Mouse (Mus musculus): ENCODE results near the gene Creg2. TPM values are rescaled to one million over a fixed set of nuclear protein-coding genes. Genes with fewer than 3 reads are reported as not detected.

The Creg2 gene
- polyA plus RNA-seq, 1 experiment from 2014 or later: 0.05 TPM

- Histone ChIP-seq H3K27ac (replicated peaks in 1 of 2; ENCODE audit: control insufficient read depth in 1 of 2, insufficient read depth in 1 of 2, low read depth in 2 of 2, low read length in 2 of 2) (no peak overlapping the region), H3K4me2 (ENCODE audit: low read length) (no peak overlapping the region), H3K4me3 (ENCODE audit: control insufficient read depth in 1 of 2, insufficient read depth in 1 of 2, low read depth in 1 of 2, low read length in 2 of 2) (no peak overlapping the region), H3K9me3 (ENCODE audit: control insufficient read depth, low read length) (no peaks in the 10 kb centered on the region), H3K4me1 (ENCODE audit: control insufficient read depth in 2 of 2, insufficient read depth in 2 of 2, low read length in 2 of 2) (peaks cover 5 to 10% of the 10 kb centered on the region in 2 experiments; a peak in 3 of 4 replicates), H3K36me3 (ENCODE audit: control insufficient read depth, insufficient read depth, low read length) (no peaks in the 10 kb centered on the region), H3K9ac (ENCODE audit: low read length) (no peak overlapping the region), H3K27me3 (ENCODE audit: control insufficient read depth, insufficient read depth, low read length) (peaks cover 33% of the 10 kb centered on the region)
- ATAC-seq (ENCODE audit: insufficient number of reproducible peaks, insufficient read depth, low FRiP score, low read depth): no peak
- WGBS: 66% methylated on average over 4 of the region's 4 CpGs
These were observed 1.8 kb upstream of the Creg2 start for GRCm38 (mm10) chr1:39653028-39653427.

DNA sequence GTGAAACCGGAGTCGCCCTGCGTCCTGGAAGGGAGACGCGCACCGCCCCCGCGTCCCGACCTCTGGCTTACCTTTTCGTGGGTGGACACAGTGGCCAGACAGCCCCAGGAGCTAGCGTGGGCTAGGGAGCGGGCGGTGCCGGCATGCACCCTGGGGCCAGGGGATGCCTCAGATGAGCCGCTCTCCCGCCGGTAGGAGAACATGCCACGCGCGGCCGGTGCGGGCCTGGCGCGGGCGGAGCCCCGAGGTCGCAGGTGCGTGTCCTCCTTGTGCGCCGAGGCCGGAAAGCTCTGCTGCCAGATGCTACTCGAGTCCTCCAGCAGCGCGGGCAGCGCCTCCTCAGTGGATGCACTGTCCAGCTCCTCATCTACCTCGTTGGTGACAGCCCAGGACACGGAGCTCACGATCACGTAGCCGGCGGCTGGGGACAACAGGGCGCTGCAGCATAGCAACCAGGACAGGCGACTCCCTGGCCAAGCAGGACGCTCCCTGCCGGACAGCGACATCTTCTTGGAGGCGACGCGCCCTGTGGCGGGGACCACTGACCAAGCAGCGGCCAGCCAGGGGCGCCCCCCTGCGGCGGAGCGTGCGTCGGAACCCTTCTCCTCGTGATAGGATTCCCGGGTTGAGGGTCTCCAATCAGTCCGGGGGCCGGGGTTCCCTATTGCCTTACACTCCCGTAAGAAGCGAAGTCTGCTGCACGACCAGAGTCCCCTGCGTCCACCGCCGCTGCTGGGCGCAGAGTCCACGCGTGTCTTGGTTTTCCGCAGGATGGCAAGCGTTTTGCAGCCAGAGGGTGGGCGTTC is 636 bp downstream of the Creg2 start:
- H3K9ac ChIP-seq (ENCODE audit: low read length): peak overlapping the region; percentile 45; the same call in 1 of the 2 replicates
- WGBS: 1% methylated on average over 73 of the region's 73 CpGs
- 0 out of 2 replicates have a peak, but pooled peaks have one; percentile 35 for ATAC-seq (ENCODE audit: insufficient number of reproducible peaks, insufficient read depth, low FRiP score, low read depth)

DNA sequence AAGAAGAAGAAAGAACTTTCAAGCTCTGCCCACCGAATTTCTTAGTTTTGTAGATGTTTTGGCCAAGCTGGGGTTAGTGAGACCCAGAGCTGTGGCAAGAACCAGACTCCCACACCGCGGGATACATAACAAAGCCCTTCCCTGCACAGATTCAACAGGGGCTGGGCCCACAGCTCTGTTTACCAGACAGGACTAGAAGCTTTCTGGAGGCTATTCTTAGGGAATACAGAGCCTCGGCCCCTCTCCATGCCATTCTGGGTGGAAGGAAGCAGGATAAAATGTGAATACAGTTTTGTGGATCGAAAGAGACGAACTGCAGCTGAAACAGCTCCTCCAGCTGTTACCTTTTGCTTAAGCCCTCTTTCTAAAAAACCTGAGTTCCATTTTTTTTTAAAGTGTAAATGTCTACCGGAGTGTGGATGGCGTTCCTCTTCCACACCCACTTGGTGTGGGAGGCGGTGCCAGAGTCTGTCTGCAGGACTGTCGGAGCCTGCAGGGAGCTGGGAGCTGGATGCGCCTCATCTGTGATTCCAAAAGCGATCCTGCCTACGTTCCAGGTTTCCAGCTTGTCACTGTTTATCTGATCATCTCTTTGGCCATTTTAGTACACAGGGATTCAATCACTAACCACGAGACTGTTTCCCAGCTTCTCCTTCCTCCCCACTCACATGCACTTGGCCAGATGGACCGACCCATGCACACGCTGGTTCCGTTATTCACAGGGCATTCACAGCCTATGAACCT is 1.4 kb downstream of the Creg2 start:
- no peaks in the 10 kb centered on the region for H3K36me3 ChIP-seq (ENCODE audit: control insufficient read depth, insufficient read depth, low read length)
- no peak overlapping the region for H3K27ac ChIP-seq (replicated peaks in 1 of 2; ENCODE audit: control insufficient read depth in 1 of 2, insufficient read depth in 1 of 2, low read depth in 2 of 2, low read length in 2 of 2)
- ATAC-seq (ENCODE audit: insufficient number of reproducible peaks, insufficient read depth, low FRiP score, low read depth): no peak
- no peaks in the 10 kb centered on the region for H3K9me3 ChIP-seq (ENCODE audit: control insufficient read depth, low read length)
- peak overlapping the region; percentile 47 to 51 for H3K4me3 ChIP-seq (ENCODE audit: control insufficient read depth in 1 of 2, insufficient read depth in 1 of 2, low read depth in 1 of 2, low read length in 2 of 2)
- peak overlapping the region; percentile 98 for H3K4me2 ChIP-seq (ENCODE audit: low read length)
- peak overlapping the region; percentile 45; the same call in 1 of the 2 replicates for H3K9ac ChIP-seq (ENCODE audit: low read length)
- 19% methylated on average over 17 of the region's 17 CpGs for WGBS
- H3K27me3 ChIP-seq (ENCODE audit: control insufficient read depth, insufficient read depth, low read length): peaks cover 39% of the 10 kb centered on the region
- peaks cover 7 to 10% of the 10 kb centered on the region in 2 experiments; a peak in 3 of 4 replicates for H3K4me1 ChIP-seq (ENCODE audit: control insufficient read depth in 2 of 2, insufficient read depth in 2 of 2, low read length in 2 of 2)

More for the DNA sequence above, 636 bp downstream of the Creg2 start:
- Histone ChIP-seq H3K4me3 (ENCODE audit: control insufficient read depth in 1 of 2, insufficient read depth in 1 of 2, low read depth in 1 of 2, low read length in 2 of 2) (peak overlapping the region; percentile 47 to 51), H3K4me2 (ENCODE audit: low read length) (peak overlapping the region; percentile 98), H3K9me3 (ENCODE audit: control insufficient read depth, low read length) (no peaks in the 10 kb centered on the region), H3K27ac (replicated peaks in 1 of 2; ENCODE audit: control insufficient read depth in 1 of 2, insufficient read depth in 1 of 2, low read depth in 2 of 2, low read length in 2 of 2) (no peak overlapping the region), H3K36me3 (ENCODE audit: control insufficient read depth, insufficient read depth, low read length) (no peaks in the 10 kb centered on the region), H3K27me3 (ENCODE audit: control insufficient read depth, insufficient read depth, low read length) (peaks cover 39% of the 10 kb centered on the region), H3K4me1 (ENCODE audit: control insufficient read depth in 2 of 2, insufficient read depth in 2 of 2, low read length in 2 of 2) (peaks cover 7 to 10% of the 10 kb centered on the region in 2 experiments; a peak in 3 of 4 replicates)

GRCm38 (mm10) chr1:39648584-39648983 is 2.7 kb downstream of the Creg2 start:
- Histone ChIP-seq H3K4me2 (ENCODE audit: low read length) (no peak overlapping the region), H3K27me3 (ENCODE audit: control insufficient read depth, insufficient read depth, low read length) (peaks cover 39% of the 10 kb centered on the region), H3K9ac (ENCODE audit: low read length) (no peak overlapping the region), H3K4me3 (ENCODE audit: control insufficient read depth in 1 of 2, insufficient read depth in 1 of 2, low read depth in 1 of 2, low read length in 2 of 2) (no peak overlapping the region), H3K36me3 (ENCODE audit: control insufficient read depth, insufficient read depth, low read length) (no peaks in the 10 kb centered on the region), H3K4me1 (ENCODE audit: control insufficient read depth in 2 of 2, insufficient read depth in 2 of 2, low read length in 2 of 2) (peaks cover 7 to 10% of the 10 kb centered on the region in 2 experiments; a peak in 3 of 4 replicates), H3K27ac (replicated peaks in 1 of 2; ENCODE audit: control insufficient read depth in 1 of 2, insufficient read depth in 1 of 2, low read depth in 2 of 2, low read length in 2 of 2) (no peak overlapping the region), H3K9me3 (ENCODE audit: control insufficient read depth, low read length) (no peaks in the 10 kb centered on the region)
- no peak for ATAC-seq (ENCODE audit: insufficient number of reproducible peaks, insufficient read depth, low FRiP score, low read depth)
- 86% methylated on average over 7 of the region's 7 CpGs for WGBS

GRCm38 (mm10) chr1:39645905-39646759 is 5.1 kb downstream of the Creg2 start:
- no peak overlapping the region for H3K4me3 ChIP-seq (ENCODE audit: control insufficient read depth in 1 of 2, insufficient read depth in 1 of 2, low read depth in 1 of 2, low read length in 2 of 2)
- WGBS: 52% methylated on average over 8 of the region's 8 CpGs
- H3K27me3 ChIP-seq (ENCODE audit: control insufficient read depth, insufficient read depth, low read length): peaks cover 27% of the 10 kb centered on the region

GRCm38 (mm10) chr1:39644333-39644732 is 6.9 kb downstream of the Creg2 start:
- peaks cover 0 to 2% of the 10 kb centered on the region in 2 experiments; a peak in 1 of 4 replicates for H3K4me1 ChIP-seq (ENCODE audit: control insufficient read depth in 2 of 2, insufficient read depth in 2 of 2, low read length in 2 of 2)
- ATAC-seq (ENCODE audit: insufficient number of reproducible peaks, insufficient read depth, low FRiP score, low read depth): no peak
- H3K9ac ChIP-seq (ENCODE audit: low read length): no peak overlapping the region
- H3K4me3 ChIP-seq (ENCODE audit: control insufficient read depth in 1 of 2, insufficient read depth in 1 of 2, low read depth in 1 of 2, low read length in 2 of 2): no peak overlapping the region
- WGBS: 35% methylated on average over 1 of the region's 1 CpGs
- H3K4me2 ChIP-seq (ENCODE audit: low read length): no peak overlapping the region
- H3K27ac ChIP-seq (replicated peaks in 1 of 2; ENCODE audit: control insufficient read depth in 1 of 2, insufficient read depth in 1 of 2, low read depth in 2 of 2, low read length in 2 of 2): no peak overlapping the region
- no peaks in the 10 kb centered on the region; the same call in 1 of the 2 replicates for H3K9me3 ChIP-seq (ENCODE audit: control insufficient read depth, low read length)
- no peaks in the 10 kb centered on the region for H3K36me3 ChIP-seq (ENCODE audit: control insufficient read depth, insufficient read depth, low read length)
- peaks cover 17% of the 10 kb centered on the region for H3K27me3 ChIP-seq (ENCODE audit: control insufficient read depth, insufficient read depth, low read length)

More at GRCm38 (mm10) chr1:39645905-39646759, 5.1 kb downstream of the Creg2 start:
- Histone ChIP-seq H3K9ac (ENCODE audit: low read length) (no peak overlapping the region), H3K4me1 (ENCODE audit: control insufficient read depth in 2 of 2, insufficient read depth in 2 of 2, low read length in 2 of 2) (peaks cover 6 to 9% of the 10 kb centered on the region in 2 experiments; a peak in 3 of 4 replicates), H3K4me2 (ENCODE audit: low read length) (no peak overlapping the region), H3K36me3 (ENCODE audit: control insufficient read depth, insufficient read depth, low read length) (no peaks in the 10 kb centered on the region), H3K27ac (replicated peaks in 1 of 2; ENCODE audit: control insufficient read depth in 1 of 2, insufficient read depth in 1 of 2, low read depth in 2 of 2, low read length in 2 of 2) (no peak overlapping the region), H3K9me3 (ENCODE audit: control insufficient read depth, low read length) (no peaks in the 10 kb centered on the region; the same call in 1 of the 2 replicates)
- no peak for ATAC-seq (ENCODE audit: insufficient number of reproducible peaks, insufficient read depth, low FRiP score, low read depth)

GRCm38 (mm10) chr1:39641667-39642066 is 9.6 kb downstream of the Creg2 start:
- Histone ChIP-seq H3K36me3 (ENCODE audit: control insufficient read depth, insufficient read depth, low read length) (no peaks in the 10 kb centered on the region), H3K4me2 (ENCODE audit: low read length) (no peak overlapping the region), H3K9ac (ENCODE audit: low read length) (no peak overlapping the region), H3K27ac (replicated peaks in 1 of 2; ENCODE audit: control insufficient read depth in 1 of 2, insufficient read depth in 1 of 2, low read depth in 2 of 2, low read length in 2 of 2) (no peak overlapping the region), H3K9me3 (ENCODE audit: control insufficient read depth, low read length) (no peaks in the 10 kb centered on the region; the same call in 1 of the 2 replicates), H3K4me3 (ENCODE audit: control insufficient read depth in 1 of 2, insufficient read depth in 1 of 2, low read depth in 1 of 2, low read length in 2 of 2) (no peak overlapping the region), H3K4me1 (ENCODE audit: control insufficient read depth in 2 of 2, insufficient read depth in 2 of 2, low read length in 2 of 2) (peaks cover 0 to 2% of the 10 kb centered on the region in 2 experiments; a peak in 1 of 4 replicates), H3K27me3 (ENCODE audit: control insufficient read depth, insufficient read depth, low read length) (no peaks in the 10 kb centered on the region)
- ATAC-seq (ENCODE audit: insufficient number of reproducible peaks, insufficient read depth, low FRiP score, low read depth): no peak
- WGBS: 81% methylated on average over 7 of the region's 7 CpGs
